Mouse (Mus musculus): ENCODE results near the gene Cib1. TPM values are rescaled to one million over a fixed set of nuclear protein-coding genes. Genes with fewer than 3 reads are reported as not detected.

Cib1 gene
- polyA plus RNA-seq, 1 experiment, result 76.0 TPM

DNA sequence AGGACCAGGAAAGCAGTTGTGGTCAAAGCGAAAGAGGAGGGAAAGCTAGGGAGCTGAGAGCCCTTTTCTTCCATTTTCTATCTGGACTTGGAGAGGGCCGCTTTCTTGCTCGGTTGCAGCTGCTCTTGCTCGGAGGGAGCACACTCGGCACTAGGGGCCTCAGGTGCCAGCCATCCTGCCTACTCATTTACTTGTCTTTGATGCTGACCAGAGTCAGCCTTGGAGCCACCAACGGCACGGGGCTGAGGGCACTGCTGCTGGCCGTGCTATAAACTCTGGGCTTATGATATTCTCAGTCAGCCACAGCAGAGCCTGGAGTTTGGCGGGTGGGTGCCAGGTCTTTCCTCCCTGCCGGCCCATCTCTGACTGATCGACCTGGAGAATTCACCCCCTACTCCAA is 33.8 kb downstream of the Cib1 start:
- no peak for TF ChIP-seq GATA1 (IDR thresholded peaks at IDR 0.05; ENCODE audit: low read length)

DNA sequence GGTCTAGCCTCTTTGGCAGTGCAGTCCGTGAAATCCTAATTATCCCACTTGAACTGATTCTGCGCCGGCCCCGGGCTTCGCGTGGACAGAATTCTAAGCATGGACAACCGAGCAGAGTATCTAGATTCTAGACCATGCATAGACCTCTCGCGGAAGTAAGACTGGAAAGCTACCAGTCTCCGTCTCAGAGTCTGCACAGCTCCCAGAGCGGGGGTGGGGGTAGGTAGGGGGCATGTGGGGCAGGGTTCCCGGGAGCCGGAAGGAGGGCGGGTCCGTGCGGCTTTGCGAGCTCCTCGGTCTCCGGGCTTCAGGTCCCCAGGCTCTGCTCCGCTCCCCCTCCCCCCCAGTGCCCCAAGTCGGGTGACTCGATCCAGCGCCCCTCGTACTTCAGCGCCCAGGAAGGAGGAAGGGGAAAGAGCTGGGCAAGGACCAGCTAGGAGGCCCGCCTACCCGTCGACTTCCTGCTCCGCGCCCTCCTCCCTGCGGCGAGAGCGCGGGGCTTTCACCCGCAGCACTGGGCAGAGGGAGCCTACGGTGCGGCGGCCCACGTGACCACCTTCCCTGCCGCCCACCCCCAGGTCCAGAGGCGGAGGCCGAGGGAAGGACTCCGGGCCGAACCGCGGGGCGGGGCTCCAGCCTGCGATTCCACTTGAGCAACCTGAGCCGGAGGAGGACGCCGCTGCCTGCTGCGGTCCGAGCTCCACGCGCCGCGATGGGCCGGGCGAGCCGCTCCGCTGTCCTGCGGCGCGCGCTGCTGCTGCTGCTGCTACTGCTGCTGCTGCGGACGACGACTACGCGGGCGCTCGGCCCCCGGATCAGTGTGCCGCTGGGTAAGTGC is 34.5 kb downstream of the Cib1 start:
- TF ChIP-seq GATA1 (IDR thresholded peaks at IDR 0.05; ENCODE audit: low read length), result no peak

DNA sequence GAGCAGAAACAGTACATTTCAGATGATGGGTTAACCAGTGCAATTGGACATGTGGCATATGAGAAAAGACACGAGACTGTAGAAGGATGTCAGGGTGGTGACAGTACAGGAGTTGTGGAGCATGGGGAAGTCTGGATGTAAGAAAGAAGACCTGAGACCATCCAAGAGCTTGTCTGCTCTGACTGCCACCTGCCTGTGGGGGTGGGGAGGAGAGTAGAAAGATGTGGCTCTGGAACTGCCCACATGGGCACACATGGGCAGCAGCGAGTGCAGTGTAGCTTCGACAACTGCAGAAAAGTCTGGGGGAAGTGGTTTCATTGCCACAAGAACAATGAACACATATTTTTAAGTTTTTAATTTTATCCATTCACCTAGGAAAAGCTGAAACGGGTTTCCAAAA is 35.2 kb downstream of the Cib1 start:
- TF ChIP-seq GATA1 (IDR thresholded peaks at IDR 0.05; ENCODE audit: low read length), result no peak

DNA sequence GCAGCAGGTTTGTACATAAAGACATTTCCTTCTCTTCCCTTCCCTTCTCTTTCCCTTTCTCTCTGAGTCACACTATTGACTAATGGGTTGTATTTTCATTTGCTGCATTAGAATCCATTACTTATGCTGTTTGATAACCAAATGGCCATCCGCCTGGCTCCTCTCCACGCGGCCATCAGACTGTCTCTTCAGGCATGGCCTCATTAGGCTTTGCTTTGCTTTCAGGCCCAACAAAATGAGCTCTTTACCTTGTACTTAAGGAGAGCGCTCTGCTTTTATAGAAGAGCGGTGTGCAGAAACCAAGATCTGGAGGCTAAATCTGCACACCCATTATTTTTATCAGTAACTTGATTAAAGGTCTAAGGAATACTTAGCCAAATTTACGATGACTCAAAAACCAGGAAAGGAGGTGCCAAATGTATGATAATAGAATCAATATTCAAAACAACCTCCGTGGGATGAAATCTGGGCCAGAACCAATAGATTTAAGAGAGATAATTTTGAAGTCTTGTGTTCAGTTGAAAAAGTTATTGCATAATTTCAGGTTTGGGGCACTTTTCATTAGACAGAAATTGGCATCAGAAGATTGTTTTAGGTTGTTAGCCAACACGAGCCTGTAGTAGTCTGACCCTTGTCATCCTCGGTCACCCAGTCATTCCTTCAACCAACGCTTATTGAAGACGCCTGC is 36.9 kb downstream of the Cib1 start:
- no peak for TF ChIP-seq GATA1 (IDR thresholded peaks at IDR 0.05; ENCODE audit: low read length)

DNA sequence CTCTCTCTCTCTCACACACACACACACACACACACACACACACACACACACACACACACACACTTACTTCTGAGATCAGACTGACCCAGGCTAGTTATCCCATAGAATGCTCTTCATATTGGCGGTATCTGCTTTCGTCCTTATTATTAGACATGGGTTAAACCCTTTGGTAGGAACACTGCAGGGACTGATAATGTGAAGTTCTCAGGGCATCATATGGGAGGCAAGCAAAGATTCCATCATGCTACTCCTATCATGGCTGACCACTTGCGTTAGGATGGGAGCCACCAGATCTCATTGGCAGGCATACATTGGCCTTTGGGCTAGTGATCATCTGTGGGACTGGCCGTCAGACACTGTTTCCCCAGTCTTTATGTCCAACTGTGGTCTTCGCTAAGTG is 37.5 kb downstream of the Cib1 start:
- TF ChIP-seq GATA1 (IDR thresholded peaks at IDR 0.05; ENCODE audit: low read length), result no peak

DNA sequence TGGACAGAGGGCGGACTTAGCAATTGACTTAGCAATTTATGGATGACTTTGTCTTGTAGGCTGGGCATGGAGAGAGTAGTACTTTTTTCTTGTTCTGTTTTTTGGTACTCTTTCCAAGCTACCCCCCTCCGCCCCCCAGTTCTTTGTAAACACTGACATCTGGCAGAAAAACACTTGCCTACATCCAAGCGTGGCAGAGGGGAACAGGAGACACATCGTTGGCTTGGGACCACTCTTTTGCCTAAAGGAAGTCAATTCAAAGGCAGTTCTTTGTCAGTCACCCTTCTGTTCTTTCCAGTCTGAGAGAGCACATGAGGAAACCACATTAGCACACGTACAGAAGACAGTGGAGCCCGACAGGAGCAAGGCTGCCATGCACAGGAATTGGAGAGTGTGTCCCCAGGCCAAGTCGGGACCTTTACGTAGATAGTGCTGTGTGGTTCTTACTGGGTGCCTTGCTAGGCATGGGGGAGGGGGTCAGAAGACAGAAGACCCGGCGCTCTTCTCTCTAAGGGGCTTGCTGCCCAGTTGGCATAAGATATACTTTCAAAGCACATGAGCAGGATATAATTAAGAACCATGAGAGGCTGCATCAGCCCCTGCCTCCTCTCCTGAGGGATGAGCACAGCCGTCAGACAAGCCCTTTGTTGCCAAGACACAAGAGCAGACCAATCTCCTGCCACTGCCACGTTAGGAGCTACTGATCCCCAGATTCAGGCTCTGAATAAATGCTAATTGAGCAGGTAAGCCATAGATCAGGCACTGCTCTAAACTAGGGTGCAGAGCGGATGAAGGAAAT is 38.5 kb downstream of the Cib1 start:
- no peak for TF ChIP-seq GATA1 (IDR thresholded peaks at IDR 0.05; ENCODE audit: low read length)

DNA sequence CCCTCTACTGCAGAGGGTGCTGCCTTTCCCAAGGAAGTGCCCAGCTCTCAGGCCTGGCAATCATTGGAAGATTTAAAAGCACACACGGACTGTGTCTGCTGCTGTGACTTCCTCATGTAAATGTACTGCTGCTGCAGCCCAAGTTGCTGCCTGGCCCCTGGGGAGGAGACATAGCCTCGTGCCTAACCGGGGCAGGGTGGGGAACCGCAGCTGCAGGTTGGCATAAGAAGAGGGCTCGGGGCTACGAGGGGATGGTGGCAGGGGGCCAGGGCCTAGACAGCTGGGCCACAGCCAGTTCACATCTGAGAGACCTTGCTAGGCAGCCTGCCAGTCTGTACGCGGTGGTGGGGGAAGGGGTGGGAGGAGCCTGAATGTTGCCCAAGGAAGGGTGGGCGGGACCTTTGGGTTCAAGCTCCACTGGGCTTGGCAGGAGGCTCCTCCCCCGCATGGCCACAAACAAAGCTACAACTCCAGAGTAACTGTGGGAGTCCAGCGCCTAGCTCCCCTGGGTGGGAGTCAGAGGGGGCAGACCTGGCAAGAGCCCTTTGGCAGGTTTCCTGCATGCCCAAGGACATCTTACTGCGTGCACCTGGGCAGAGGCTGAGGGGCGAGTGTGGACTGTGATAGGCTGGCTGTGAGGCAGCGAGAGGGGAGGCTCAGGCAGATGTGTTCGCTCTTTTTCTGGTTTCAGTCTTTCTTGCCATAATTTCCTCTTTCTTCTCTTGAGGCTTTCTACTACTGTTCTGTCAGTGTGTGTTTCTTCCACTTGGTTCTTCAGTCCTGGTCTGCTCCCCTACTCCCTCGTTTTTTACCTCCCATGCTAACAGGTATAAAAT is 40.2 kb downstream of the Cib1 start:
- TF ChIP-seq GATA1 (IDR thresholded peaks at IDR 0.05; ENCODE audit: low read length), result no peak

DNA sequence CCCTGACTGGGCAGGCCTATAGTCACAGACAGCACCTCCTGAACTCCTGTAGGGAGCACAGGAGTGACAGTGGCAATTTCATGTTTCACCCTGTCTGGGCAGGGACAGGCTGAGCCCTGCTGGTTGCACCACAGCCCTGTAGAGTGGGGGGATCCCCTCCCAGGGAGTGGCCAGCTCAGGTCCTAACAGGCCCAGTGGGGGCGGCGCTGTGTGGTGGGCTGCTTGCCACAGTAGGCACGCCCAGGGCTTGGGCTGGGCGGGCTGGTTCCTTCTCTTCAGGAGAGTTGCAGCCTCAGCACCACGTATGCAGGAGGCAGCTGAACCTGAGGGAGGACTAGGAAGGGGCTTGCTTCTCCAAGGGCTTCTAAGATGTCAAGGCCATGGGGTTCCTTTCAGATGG is 41.2 kb downstream of the Cib1 start:
- no peak for TF ChIP-seq GATA1 (IDR thresholded peaks at IDR 0.05; ENCODE audit: low read length)

DNA sequence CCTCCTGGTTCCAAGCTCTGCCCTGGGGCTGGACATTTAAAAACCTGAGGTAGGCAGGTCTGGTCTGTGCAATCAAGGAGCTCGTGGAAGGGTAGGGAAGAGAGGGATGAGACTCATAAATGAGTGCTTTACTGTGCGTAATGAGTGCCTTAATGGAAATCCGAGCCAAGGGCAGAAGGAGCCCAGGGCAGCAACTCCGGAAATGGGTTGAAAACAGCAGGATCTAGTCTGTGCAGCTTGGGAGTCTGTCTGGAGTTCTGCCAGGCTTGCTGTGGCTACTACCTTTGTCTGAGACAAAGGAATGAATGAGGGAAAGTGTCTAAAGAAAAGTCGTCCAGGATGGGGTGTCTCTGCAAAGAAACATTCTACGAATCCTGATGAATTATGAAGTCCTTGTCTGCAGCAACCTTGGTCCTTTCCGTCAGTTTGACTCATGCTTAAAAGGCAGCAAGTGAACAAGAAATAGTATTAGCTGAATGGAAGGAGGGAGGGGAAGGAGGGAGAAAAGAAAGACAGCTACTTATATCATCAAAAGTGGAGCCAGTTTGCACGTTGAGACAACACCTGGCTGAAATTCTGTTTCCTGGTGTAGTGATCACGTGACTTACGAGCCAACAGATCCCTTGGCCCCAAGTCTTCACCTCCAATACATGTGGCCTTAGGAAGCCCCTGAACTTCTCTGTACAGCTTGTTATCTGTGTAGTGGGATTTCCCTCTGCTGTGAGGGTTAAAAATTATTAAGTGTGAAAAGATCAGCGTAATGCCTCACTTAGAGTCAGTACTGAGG is 43.3 kb downstream of the Cib1 start:
- TF ChIP-seq GATA1 (IDR thresholded peaks at IDR 0.05; ENCODE audit: low read length), result no peak

DNA sequence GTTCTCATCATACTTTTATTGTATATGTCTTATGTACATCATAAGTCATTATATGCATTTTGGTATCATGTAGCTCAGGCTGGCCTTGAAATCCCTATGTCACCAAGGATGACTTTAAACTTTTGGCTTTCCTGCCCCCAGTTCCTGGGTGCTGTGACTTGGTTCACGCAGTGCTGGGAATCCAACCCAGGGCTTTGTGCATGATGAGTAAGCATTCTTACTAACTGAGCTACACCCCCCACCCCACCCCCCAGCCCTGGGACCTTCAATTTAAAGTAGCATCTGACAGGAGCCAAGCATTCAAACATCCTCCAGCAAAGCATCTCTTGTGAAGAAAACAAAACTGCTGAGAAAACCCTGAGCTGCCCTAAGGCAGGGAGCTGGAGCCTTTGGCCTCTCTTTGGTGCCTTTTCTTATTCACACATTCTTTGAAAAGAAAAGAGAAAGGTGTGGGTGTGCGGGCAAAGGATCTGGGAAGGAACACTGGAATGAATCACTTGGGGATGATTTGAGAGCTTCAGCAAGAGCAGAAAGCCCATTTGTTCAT is 44.0 kb downstream of the Cib1 start:
- TF ChIP-seq GATA1 (IDR thresholded peaks at IDR 0.05; ENCODE audit: low read length), result no peak

DNA sequence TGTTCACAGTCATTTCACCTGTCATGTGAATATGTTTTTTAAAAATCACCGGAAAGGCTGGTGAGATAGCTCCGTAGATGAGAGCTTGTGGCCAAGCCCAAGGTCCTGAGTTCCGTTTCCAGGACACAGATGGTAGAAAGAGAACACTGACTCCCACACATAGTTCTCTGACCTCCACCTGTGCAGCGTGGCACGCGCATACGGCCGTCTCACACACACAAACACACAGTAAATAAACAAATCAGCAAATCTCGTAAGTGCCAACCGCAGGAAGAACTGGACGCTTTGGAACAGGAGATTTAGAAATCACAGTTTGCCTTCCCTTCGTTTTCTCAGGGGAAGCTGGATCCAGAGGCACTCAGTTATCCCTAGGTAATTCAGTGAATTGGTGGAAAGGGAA is 45.1 kb downstream of the Cib1 start:
- no peak for TF ChIP-seq GATA1 (IDR thresholded peaks at IDR 0.05; ENCODE audit: low read length)

DNA sequence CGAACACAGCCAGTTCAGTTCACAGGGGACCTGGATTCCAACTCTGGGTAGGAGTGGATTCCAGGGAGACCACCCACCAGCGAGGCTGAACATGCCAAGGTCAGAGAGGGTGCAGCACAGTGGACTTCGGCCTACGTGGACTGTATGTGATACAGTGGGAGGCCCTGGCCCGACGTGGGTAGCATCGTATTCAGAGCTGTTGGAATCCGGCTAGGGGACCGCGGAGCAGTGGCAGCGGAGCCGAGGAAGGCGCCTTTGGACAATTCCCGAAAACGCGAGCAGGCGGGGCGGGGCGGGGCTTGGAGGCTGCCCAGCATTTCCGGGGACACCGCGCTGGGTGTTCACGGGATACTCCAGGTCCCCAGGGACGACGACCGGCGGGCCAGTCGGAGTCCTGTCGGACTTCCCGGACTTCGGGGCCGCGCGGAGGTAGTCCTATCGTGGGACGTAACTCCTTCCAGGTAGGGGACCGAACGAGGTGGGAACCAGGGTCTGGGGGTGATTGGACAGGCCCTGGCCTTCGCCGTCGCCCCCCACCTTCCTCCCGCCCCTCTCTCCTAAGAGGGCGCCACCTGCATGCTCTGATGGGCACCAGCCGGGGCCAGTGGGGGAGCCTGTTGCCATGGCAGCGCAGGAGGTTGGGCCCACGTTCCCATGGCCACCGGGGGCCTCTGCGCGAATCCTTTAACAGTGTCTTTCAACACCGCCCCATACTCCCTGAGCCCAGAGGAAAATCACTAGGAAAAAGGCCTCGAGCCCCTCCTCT is 45.9 kb downstream of the Cib1 start, which contains the start of gene Sema4b:
Gene Sema4b (plus strand): TSS at position 311 of the 766 bp plus-strand sequence.
- no peak for TF ChIP-seq GATA1 (IDR thresholded peaks at IDR 0.05; ENCODE audit: low read length)

DNA sequence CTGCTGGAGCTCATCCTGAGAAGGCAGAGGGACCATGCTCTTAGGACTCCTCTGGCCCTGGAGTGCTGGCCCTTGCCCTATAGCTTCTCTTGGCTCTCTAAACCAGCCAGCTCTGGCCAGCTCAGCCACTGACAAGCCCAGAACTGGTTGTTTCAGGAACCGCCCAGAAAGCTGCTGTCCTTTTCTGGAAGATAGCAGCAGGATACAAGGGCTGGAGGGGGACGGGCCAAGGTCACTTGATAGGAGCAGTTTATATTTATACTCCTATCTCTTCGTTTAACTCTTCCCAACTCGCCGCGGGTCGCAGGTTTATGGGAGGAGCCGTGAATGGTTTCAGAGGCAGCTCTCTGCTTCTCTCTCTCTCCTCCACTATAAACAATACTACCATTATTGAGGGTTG is 46.6 kb downstream of the Cib1 start:
- TF ChIP-seq GATA1 (IDR thresholded peaks at IDR 0.05; ENCODE audit: low read length), result no peak

Data from G1E-ER4 (cell line).